Mouse (Mus musculus): ENCODE measurements around the gene M6pr. TPM values are rescaled to one million over a fixed set of nuclear protein-coding genes. Genes with fewer than 3 reads are reported as not detected.
"Not testable (repeated sequence)": the region's sequence is repeated elsewhere in the genome, so short reads cannot be mapped to it uniquely, and the experiment has no call there.

The M6pr gene
- polyA plus RNA-seq, 1 experiment, result 107 TPM

DNA sequence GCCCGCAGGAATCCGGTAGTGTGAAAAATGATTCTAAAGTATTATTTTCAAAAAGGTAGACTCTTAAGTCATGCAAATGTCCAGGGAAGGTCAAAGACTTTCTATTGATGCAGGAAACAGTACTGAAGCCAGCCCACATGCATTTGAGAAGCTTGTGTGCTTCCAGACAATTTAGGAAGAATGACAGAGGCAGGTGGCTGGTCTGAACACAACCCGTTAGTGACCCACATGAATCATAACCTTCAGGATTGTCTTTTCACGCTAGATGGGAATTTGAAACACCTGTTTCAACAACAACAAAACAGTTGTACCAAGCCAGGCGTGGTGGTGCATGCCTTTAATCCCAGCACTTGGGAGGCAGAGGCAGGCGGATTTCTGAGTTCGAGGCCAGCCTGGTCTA is 37.9 kb downstream of the M6pr start:
- no peak for DNase-seq
- H3K4me3 ChIP-seq (ENCODE audit: insufficient read depth, low read depth, low read length), result no peak overlapping the region
- no peaks in the 10 kb centered on the region for H3K27me3 ChIP-seq (replicated peaks; ENCODE audit: control insufficient read depth, insufficient read depth, low read length)
- no peak for TF ChIP-seq POLR2A (IDR thresholded peaks at IDR 0.05; ENCODE audit: low read depth, low read length)
- TF ChIP-seq CTCF (conservative IDR thresholded peaks at IDR 0.05; ENCODE audit: insufficient read depth, insufficient read length, low read depth, low read length), result no peak
- H3K27ac ChIP-seq (ENCODE audit: insufficient read depth, low read depth, low read length), result no peak overlapping the region
- H3K4me1 ChIP-seq (ENCODE audit: control insufficient read depth, insufficient read depth, low read length), result no peaks in the 10 kb centered on the region
- H3K36me3 ChIP-seq (ENCODE audit: control insufficient read depth, insufficient read depth, low read length), result no peaks in the 10 kb centered on the region
- WGBS, result 78% methylated on average over 7 of the region's 7 CpGs

DNA sequence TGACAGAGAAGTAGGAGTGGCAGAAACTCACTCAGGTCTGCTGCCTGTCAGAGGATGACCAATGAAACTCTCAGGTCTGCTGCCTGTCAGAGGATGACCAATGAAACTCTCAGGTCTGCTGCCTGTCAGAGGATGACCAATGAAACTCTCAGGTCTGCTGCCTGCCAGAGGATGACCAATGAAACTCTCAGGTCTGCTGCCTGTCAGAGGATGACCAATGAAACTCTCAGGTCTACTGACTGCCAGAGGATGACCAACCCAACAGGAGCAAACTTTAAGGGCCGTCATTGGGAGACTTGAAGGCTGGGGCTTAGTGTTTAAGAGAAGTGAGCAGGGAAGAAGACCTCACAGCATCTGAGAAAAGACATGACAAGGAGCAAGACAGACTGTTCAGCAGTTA is 38.8 kb downstream of the M6pr start:
- WGBS, result 79% methylated on average over 1 of the region's 1 CpGs
- H3K27me3 ChIP-seq (replicated peaks; ENCODE audit: control insufficient read depth, insufficient read depth, low read length); H3K4me1 ChIP-seq (ENCODE audit: control insufficient read depth, insufficient read depth, low read length); DNase-seq; H3K4me3 ChIP-seq (ENCODE audit: insufficient read depth, low read depth, low read length); H3K27ac ChIP-seq (ENCODE audit: insufficient read depth, low read depth, low read length); H3K36me3 ChIP-seq (ENCODE audit: control insufficient read depth, insufficient read depth, low read length): not testable (repeated sequence)

DNA sequence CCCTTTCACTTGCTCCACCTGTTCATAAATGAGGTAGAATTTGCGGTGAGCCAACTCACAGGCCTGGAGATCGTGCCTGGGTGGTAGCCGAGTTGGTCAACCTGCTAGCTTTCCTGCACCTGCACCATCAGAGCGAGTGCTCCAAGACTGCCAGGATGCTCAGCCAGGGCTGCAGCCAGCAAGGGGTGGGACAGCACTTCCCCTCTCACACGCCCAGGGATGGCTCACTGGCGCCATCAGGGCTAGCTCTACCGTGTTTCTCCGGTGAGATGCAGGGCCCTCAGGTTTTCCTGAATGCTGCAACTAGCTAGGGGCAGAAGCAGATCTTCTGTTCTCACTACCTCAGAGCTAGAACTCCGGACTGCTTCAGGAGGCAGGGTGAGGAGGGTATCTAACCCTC is 47.4 kb downstream of the M6pr start:
- 59% methylated on average over 9 of the region's 9 CpGs for WGBS
- Histone ChIP-seq H3K27ac (ENCODE audit: insufficient read depth, low read depth, low read length) (no peak overlapping the region), H3K4me1 (ENCODE audit: control insufficient read depth, insufficient read depth, low read length) (no peaks in the 10 kb centered on the region), H3K36me3 (ENCODE audit: control insufficient read depth, insufficient read depth, low read length) (no peaks in the 10 kb centered on the region), H3K4me3 (ENCODE audit: insufficient read depth, low read depth, low read length) (no peak overlapping the region), H3K27me3 (replicated peaks; ENCODE audit: control insufficient read depth, insufficient read depth, low read length) (no peaks in the 10 kb centered on the region; the same call in 1 of the 2 replicates)
- TF ChIP-seq CTCF (conservative IDR thresholded peaks at IDR 0.05; ENCODE audit: insufficient read depth, insufficient read length, low read depth, low read length) (no peak), POLR2A (IDR thresholded peaks at IDR 0.05; ENCODE audit: low read depth, low read length) (no peak)
- no peak for DNase-seq

DNA sequence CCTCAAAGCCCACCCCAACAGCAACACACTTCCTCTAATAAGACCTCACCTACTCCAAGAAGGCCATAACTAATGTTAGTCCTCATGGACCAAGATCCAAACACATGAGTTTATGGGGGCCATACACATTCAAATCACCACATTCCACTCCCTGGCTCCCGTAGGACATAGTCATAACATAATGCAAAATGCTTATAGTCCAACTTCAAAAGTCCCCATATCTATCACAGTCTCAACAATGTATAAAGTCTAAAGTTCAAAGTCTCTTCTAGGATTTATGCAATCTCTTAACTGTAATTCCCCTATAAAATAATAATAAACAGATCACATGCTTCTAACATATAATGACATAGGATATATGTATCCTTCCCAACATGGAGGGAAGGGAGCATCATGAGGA is 48.6 kb downstream of the M6pr start:
- H3K4me3 ChIP-seq (ENCODE audit: insufficient read depth, low read depth, low read length), result no peak overlapping the region
- H3K27ac ChIP-seq (ENCODE audit: insufficient read depth, low read depth, low read length), result no peak overlapping the region
- TF ChIP-seq POLR2A (IDR thresholded peaks at IDR 0.05; ENCODE audit: low read depth, low read length) (no peak), CTCF (conservative IDR thresholded peaks at IDR 0.05; ENCODE audit: insufficient read depth, insufficient read length, low read depth, low read length) (no peak)
- no peaks in the 10 kb centered on the region for H3K4me1 ChIP-seq (ENCODE audit: control insufficient read depth, insufficient read depth, low read length)
- no peaks in the 10 kb centered on the region for H3K36me3 ChIP-seq (ENCODE audit: control insufficient read depth, insufficient read depth, low read length)
- no peak for DNase-seq
- WGBS, result 96% methylated on average over 1 of the region's 1 CpGs
- no peaks in the 10 kb centered on the region; the same call in 1 of the 2 replicates for H3K27me3 ChIP-seq (replicated peaks; ENCODE audit: control insufficient read depth, insufficient read depth, low read length)

DNA sequence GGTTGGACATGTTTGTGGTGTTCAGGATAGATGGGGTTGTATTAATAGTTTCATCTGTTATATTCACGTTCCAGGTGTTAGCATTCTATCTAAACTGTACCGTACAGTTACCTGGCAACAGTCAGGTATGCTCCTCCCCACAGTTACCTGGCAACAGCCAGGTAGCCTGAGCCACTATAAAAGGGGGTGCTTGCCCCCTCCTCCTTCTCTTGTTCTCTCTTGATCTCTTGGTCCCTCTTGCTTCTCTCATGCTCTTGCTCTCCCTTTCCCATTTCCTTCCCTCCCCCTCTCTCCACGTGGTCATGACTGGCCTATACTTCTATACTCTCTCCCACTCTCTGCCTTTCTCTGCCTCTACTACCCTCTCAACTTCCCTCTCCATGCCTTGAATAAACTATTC is 57.2 kb downstream of the M6pr start:
- no peaks in the 10 kb centered on the region for H3K4me1 ChIP-seq (ENCODE audit: control insufficient read depth, insufficient read depth, low read length)
- H3K27me3 ChIP-seq (replicated peaks; ENCODE audit: control insufficient read depth, insufficient read depth, low read length), result no peaks in the 10 kb centered on the region
- H3K27ac ChIP-seq (ENCODE audit: insufficient read depth, low read depth, low read length), result no peak overlapping the region
- WGBS, result 56% methylated on average over 3 of the region's 3 CpGs
- TF ChIP-seq POLR2A (IDR thresholded peaks at IDR 0.05; ENCODE audit: low read depth, low read length) (no peak), CTCF (conservative IDR thresholded peaks at IDR 0.05; ENCODE audit: insufficient read depth, insufficient read length, low read depth, low read length) (no peak)
- H3K4me3 ChIP-seq (ENCODE audit: insufficient read depth, low read depth, low read length), result no peak overlapping the region
- no peak for DNase-seq
- H3K36me3 ChIP-seq (ENCODE audit: control insufficient read depth, insufficient read depth, low read length), result no peaks in the 10 kb centered on the region

DNA sequence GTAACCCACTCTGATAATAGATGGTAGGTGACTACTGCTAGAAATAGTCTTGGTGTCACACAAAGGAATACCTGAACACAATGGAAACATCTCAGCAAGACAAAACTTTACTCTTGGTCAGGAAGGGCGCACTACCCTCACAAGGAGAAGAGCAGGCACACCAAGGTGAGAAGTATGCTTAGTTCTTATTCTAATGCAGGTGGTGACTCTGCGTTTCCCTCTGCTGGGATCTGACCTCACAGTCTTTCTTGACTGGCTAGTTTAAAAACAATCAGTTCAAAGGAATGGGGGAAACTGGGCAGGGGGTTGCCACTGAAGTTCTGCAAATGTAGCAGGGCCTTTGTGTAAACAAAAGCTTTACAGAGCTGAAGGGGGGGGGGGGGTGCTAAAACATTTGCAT is 57.8 kb downstream of the M6pr start:
- H3K27me3 ChIP-seq (replicated peaks; ENCODE audit: control insufficient read depth, insufficient read depth, low read length), result no peaks in the 10 kb centered on the region
- WGBS, result 59% methylated on average over 2 of the region's 2 CpGs
- no peaks in the 10 kb centered on the region for H3K36me3 ChIP-seq (ENCODE audit: control insufficient read depth, insufficient read depth, low read length)
- H3K4me3 ChIP-seq (ENCODE audit: insufficient read depth, low read depth, low read length), result no peak overlapping the region
- H3K4me1 ChIP-seq (ENCODE audit: control insufficient read depth, insufficient read depth, low read length), result no peaks in the 10 kb centered on the region
- no peak overlapping the region for H3K27ac ChIP-seq (ENCODE audit: insufficient read depth, low read depth, low read length)
- TF ChIP-seq CTCF (conservative IDR thresholded peaks at IDR 0.05; ENCODE audit: insufficient read depth, insufficient read length, low read depth, low read length) (no peak), POLR2A (IDR thresholded peaks at IDR 0.05; ENCODE audit: low read depth, low read length) (no peak)
- DNase-seq, result no peak

DNA sequence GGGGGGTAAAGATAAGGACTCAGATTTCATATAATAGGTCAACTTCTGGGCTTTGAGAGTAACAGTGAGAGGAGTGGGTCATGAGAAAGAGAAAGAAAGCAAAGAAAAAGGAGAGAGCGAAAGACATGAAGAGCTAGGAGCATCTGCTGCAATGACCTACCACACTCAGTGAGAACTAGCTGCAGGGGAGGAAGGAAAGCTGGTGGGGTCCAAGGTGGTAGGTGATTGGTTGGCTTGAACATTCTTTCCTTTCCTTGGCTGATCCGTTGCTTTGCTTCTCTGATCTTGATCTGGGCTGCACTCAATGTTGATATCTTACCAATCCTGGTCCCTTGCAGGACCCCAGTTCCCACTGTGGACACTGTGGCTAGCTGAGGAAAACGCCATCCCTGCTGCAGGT is 58.5 kb downstream of the M6pr start:
- 54% methylated on average over 3 of the region's 3 CpGs for WGBS
- no peak for DNase-seq
- no peak overlapping the region for H3K27ac ChIP-seq (ENCODE audit: insufficient read depth, low read depth, low read length)
- TF ChIP-seq POLR2A (IDR thresholded peaks at IDR 0.05; ENCODE audit: low read depth, low read length), result no peak
- no peak for TF ChIP-seq CTCF (conservative IDR thresholded peaks at IDR 0.05; ENCODE audit: insufficient read depth, insufficient read length, low read depth, low read length)
- no peaks in the 10 kb centered on the region for H3K4me1 ChIP-seq (ENCODE audit: control insufficient read depth, insufficient read depth, low read length)
- no peaks in the 10 kb centered on the region for H3K27me3 ChIP-seq (replicated peaks; ENCODE audit: control insufficient read depth, insufficient read depth, low read length)
- H3K4me3 ChIP-seq (ENCODE audit: insufficient read depth, low read depth, low read length), result no peak overlapping the region
- H3K36me3 ChIP-seq (ENCODE audit: control insufficient read depth, insufficient read depth, low read length), result no peaks in the 10 kb centered on the region

Other genes with a start within 250 kb of the M6pr start
- 0.08 TPM in 1 of 2 replicates, not detected in the other for gene Klrg1, start 25.8 kb upstream of the M6pr start, polyA plus RNA-seq (2012; rRNA removed)
- 27.4 and 39.1 TPM in 2 replicates for gene Phc1, start 31.8 kb downstream of the M6pr start, polyA plus RNA-seq (2012; rRNA removed)
- gene Rimklb, start 190.0 kb downstream of the M6pr start, polyA plus RNA-seq (2012; rRNA removed), result 0.15 and 0.27 TPM in 2 replicates
- gene Mfap5, start 197.1 kb downstream of the M6pr start, polyA plus RNA-seq (2012; rRNA removed), result 16.8 and 20.5 TPM in 2 replicates
- gene Aicda, start 245.1 kb downstream of the M6pr start, polyA plus RNA-seq (2012; rRNA removed), result not detected in 2 replicates